Mouse (Mus musculus): ENCODE data around the gene Gtf2ird1.
"Not testable (repeated sequence)": the region's sequence is repeated elsewhere in the genome, so short reads cannot be mapped to it uniquely, and the experiment has no call there.

The Gtf2ird1 gene

GRCm38 (mm10) chr5:134456503-134456962 lies at the start of gene Gtf2ird1:
Gtf2ird1 (minus strand) TSS chr5:134456716.
- peak; percentile 82 for DNase-seq (ENCODE audit: extremely low spot score, low spot score)

DNA sequence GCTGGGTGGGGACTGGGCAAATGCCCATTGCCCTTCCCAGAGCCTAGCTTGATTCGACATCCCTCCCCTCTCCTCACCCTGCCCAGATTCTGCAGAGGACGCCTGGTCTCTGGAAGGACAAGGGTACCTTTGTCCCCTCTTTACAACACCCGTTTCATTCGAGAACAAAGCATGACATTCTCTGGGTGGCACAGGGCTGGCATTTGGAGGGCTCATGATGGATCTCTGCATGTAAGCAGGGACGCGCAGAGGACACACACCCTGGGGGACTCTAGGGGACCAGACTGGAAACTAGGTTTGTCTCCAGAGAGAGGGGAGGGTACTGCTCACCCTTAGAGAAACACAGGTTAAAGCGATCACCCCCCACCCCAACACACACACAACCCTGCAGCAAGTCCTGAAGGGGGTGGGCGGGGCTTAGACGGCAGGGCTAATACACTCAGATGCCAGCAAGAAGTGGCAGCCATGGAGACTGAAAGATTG lies 49.3 kb upstream of the Gtf2ird1 start:
- DNase-seq (ENCODE audit: extremely low spot score, low spot score): no peak

DNA sequence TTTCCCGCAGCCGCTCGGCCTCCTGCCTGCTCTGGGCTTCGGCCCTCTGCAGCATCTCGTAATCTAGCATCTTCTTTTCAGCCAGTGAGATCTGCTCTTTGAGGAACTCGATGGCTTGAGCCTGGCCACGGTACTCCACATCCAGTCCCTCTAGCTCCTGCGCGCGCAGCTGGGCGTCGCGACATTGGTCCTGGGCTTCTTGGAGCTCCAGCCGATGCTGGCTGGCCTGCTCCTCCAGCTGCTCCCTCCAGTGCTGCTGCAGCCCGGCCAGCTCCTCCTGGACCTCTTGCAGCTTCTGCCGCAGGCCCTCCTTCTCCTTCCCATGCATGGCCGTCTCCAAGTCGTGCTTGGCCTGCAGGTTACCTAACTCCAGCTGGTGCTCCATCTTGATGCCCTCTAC lies 46.1 kb upstream of the Gtf2ird1 start:
- no peak for DNase-seq (ENCODE audit: extremely low spot score, low spot score)

GRCm38 (mm10) chr5:134501453-134501852 lies 44.9 kb upstream of the Gtf2ird1 start:
- no peak for DNase-seq (ENCODE audit: extremely low spot score, low spot score)

- DNase-seq (ENCODE audit: extremely low spot score, low spot score): no peak
Observed at GRCm38 (mm10) chr5:134500681-134501080, 44.2 kb upstream of the Gtf2ird1 start.

DNA sequence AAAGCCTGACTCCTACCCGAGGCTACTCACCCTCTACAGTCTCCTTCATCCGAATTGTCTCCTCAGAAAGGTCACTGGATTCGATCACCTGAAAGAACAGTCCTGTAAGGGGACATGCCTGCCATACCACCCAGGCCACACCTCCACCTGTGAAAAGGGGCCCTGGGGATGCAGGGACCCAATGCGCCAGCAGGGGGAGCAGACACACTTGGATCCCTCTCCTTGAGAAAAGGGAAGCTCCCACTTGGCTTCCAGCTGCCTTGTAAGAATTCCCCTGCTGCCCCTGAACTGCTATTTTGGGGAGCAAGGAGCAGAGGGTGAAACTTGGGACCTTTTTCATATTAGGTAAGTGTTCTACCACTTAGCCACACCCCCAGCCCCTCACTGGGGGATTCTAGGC lies 43.5 kb upstream of the Gtf2ird1 start:
- DNase-seq (ENCODE audit: extremely low spot score, low spot score): no peak

DNA sequence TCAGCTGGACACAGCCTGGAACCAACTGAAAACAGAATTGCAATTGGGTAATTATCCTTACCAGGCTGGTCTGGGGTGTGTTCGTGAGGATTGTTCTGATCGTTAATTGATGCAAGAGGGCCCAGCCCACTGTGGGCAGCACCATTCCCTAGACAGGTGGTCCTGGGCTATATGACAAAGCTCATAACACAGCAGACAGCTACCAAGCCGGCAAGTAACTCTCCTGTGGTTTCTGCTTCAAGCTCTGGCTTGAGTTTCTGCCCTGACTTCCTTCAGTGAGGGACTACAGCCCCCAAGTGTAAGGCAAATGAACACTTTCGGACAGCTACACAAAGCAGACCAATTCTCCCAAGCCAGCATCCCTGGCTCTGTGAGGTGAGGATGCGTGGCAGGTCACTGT lies 40.5 kb upstream of the Gtf2ird1 start:
- no peak for DNase-seq (ENCODE audit: extremely low spot score, low spot score)

DNA sequence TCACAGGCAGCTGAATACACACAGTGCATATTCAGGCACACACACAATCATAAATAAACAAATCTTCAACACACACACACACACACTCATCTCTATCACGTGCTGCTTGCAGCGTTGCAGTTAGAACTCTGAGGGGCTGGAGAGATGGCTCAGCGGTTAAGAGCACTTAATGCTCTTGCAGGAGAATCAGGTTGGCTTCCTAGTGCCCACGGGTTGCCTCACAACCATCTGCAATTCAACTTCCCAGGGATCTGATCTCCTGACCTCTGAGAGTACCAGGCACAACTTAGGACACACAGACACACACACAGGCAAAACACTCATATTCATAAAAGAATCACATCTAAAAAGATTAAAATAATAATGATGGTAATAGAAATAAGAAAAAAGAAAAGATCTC lies 39.3 kb upstream of the Gtf2ird1 start:
- no peak for DNase-seq (ENCODE audit: extremely low spot score, low spot score)

DNA sequence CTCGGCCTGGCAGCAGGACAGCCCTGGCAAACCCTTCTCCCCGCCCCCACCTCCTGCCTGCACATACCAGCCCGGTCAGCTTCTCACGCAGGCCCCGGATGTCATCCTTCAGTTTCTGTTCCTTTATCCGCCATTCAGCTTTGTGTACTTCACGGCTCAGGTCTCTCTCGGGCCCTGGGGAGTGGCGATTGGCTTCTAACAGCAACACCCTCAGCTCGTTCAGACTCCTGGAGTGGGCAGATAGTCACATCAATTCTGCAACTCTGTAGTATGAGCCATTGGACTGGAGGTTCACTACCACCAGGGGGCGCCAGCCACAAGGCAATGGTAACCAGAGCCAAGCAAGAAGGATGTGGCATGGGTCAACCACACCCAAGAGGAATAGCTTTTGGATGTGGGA lies 37.6 kb upstream of the Gtf2ird1 start:
- peak; percentile 86 for DNase-seq (ENCODE audit: extremely low spot score, low spot score)

- DNase-seq (ENCODE audit: extremely low spot score, low spot score): no peak
Observed at GRCm38 (mm10) chr5:134492956-134493355, 36.4 kb upstream of the Gtf2ird1 start.

GRCm38 (mm10) chr5:134491712-134492417 lies 35.3 kb upstream of the Gtf2ird1 start:
- peak; percentile 87 for DNase-seq (ENCODE audit: extremely low spot score, low spot score)

- no peak for DNase-seq (ENCODE audit: extremely low spot score, low spot score)
Observed at GRCm38 (mm10) chr5:134491206-134491605, 34.7 kb upstream of the Gtf2ird1 start.

DNA sequence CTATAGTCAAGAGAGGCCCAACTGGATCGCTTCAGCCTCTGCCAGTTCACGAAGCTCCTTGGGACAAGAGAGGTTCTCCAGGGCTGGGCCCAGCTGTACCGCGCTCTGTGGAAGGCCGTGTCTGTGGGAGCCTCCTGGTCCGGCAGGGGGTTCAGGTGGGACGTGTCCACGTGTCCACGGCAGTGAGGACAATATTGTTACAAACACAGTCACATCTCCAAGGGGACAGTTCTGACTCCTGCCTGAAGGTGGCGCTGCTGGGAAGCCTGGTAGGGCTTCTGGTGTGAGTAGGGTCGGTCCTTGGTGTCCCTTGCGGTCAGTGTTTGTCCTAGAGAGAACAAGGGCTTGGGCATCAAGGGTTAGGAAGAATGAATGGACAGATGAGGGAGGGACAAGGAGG lies 33.9 kb upstream of the Gtf2ird1 start:
- DNase-seq (ENCODE audit: extremely low spot score, low spot score): no peak

DNA sequence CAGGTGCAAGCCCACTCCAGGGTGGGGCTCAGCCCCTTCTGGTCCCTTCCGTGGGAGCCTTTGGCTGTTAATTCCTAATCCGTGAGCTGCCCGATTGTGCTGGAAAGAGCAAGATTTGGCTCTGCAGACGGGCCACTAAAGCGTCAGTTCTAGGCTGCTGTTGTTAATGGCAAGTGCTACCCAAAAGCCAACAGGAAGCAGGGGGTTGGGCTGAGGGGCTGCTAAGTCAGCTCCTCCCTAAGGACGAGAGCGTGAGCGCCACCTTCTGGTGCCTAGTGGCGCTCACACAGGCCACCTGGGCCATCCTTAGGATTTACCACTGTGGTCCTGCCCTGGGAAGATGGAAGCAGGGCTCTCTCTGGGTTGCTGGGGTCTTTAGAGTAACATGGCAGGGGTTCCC lies 33.1 kb upstream of the Gtf2ird1 start:
- no peak for DNase-seq (ENCODE audit: extremely low spot score, low spot score)

DNA sequence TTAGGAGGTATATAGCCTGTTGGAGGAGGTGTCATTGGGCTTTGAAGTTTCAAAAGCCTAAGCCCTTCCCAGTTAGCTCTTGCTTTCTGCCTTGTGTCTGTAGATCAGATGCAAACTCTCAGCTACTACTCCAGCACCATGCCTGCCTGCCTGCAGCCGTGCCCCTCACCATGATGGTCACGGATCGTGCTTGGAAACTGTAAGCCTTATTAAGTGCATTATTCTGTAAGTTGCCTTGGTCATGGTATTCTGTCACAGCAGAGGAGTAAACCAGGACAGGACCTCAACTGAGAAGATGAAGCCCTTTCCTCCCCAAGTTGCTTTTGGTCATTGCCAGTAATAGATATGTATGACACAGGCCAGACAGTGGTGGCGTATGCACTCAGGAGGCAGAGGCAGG lies 32.1 kb upstream of the Gtf2ird1 start:
- no peak for DNase-seq (ENCODE audit: extremely low spot score, low spot score)

DNA sequence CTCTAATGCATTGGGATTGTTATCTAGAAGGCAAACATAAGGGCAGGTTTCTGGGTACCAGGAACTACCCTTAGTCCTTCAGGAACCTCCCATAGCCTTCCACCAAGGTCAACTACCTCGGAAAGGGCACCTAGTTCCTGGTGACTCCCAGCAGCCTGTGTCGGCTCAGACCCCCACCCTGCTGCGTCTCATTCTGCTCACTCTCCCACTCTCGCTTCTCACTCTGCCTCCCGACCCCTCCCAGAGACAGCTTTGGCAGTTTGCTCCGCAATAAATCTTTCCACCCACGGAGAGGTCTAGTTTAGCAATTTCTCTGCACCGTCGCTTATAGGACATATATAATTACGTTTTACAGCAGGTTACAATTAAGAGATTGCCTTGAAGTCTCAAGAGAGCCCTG lies 31.5 kb upstream of the Gtf2ird1 start:
- DNase-seq (ENCODE audit: extremely low spot score, low spot score): no peak

DNA sequence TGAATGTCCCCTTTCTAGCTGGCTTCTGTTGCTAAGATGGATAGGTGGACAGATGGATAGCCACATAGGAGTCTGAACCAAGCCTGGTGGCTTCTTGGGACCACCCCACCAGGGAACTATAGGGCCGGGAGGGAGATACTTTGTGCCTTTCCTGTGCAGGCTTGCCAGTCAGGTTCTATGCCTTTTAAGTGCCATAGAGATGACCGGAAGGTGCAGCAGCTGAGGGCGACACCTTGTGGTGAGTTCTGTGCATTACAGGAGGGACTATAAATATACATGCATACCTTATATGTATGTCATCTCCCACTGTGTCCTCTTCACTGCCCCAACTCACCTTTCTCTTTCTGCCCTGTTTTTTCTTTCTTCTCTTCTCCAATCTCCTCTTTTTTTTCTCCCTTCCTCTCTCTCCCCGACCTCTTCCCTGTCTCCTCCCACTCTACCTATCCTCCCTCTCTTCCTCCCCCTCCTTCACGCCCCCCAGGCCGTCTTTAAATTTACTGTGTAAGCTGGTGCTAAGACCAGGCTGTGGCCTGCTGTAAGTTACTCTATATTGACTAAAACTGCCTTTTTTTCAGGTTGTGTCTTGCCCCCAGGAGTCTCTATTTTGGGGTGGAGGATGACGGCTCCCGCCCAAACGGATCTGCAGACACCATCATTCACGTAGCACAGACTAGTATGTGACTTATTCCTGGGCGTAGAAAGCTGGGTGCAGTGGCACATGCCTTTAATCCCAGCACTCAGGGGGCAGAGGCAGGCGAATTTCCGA lies 29.6 kb upstream of the Gtf2ird1 start:
- peak; percentile 84 for DNase-seq (ENCODE audit: extremely low spot score, low spot score)

DNA sequence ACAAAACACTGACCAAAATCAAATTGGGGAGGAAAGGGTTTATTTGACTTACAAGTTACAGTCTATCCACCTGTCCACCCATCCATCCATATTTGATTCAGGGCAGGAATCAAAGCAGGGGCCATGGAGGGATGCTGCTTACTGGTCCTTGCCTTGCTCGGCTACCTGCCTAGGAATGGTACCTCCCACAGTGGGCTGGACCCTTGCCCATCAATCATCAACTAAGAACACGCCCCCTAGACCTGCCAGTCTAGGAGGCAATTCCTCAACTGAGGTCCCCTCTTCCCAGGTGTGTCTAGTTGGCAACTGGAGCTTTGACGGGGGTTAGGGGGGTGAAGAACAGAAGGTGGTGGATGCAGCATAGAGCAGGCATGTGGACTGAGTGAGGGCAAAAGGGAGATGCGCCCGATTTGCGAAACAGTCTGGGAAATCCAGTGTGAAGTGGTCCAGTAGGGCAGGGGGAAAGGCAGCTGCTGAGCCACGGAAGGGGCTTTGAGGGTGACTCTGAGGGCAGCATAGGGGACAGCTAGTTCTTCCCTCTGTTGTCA lies 28.7 kb upstream of the Gtf2ird1 start:
- no peak for DNase-seq (ENCODE audit: extremely low spot score, low spot score)

GRCm38 (mm10) chr5:134483291-134483690 lies 26.8 kb upstream of the Gtf2ird1 start:
- no peak for DNase-seq (ENCODE audit: extremely low spot score, low spot score)

GRCm38 (mm10) chr5:134482331-134482730 lies 25.8 kb upstream of the Gtf2ird1 start:
- DNase-seq (ENCODE audit: extremely low spot score, low spot score): no peak

GRCm38 (mm10) chr5:134478886-134479285 lies 22.4 kb upstream of the Gtf2ird1 start:
- not testable (repeated sequence) for DNase-seq (ENCODE audit: extremely low spot score, low spot score)

- not testable (repeated sequence) for DNase-seq (ENCODE audit: extremely low spot score, low spot score)
Observed at GRCm38 (mm10) chr5:134475686-134476085, 19.2 kb upstream of the Gtf2ird1 start.

Measured in neural tube, embryonic 10.5 days (tissue).